Mouse (Mus musculus): ENCODE measurements around the gene Arhgef10l.

The Arhgef10l gene

GRCm38 (mm10) chr4:140528443-140528842, 137.4 kb downstream of the Arhgef10l start:
- DNase-seq (ENCODE audit: low spot score in 2 of 2) = no peak

- no peak for DNase-seq (ENCODE audit: low spot score in 2 of 2)
Observed at GRCm38 (mm10) chr4:140525674-140526177, 140.1 kb downstream of the Arhgef10l start.

- no peak for DNase-seq (ENCODE audit: low spot score in 2 of 2)
Observed at GRCm38 (mm10) chr4:140524927-140525326, 140.9 kb downstream of the Arhgef10l start.

GRCm38 (mm10) chr4:140522873-140523272, 142.9 kb downstream of the Arhgef10l start:
- no peak for DNase-seq (ENCODE audit: low spot score in 2 of 2)

- no peak for DNase-seq (ENCODE audit: low spot score in 2 of 2)
Observed at GRCm38 (mm10) chr4:140520719-140521118, 145.1 kb downstream of the Arhgef10l start.

- DNase-seq (ENCODE audit: low spot score in 2 of 2) = no peak
Observed at GRCm38 (mm10) chr4:140513797-140514196, 152.0 kb downstream of the Arhgef10l start.

- no peak for DNase-seq (ENCODE audit: low spot score in 2 of 2)
Observed at GRCm38 (mm10) chr4:140509856-140510255, 156.0 kb downstream of the Arhgef10l start.

- no peak for DNase-seq (ENCODE audit: low spot score in 2 of 2)
Observed at GRCm38 (mm10) chr4:140507172-140507714, 158.6 kb downstream of the Arhgef10l start.

- DNase-seq (ENCODE audit: low spot score in 2 of 2) = no peak
Observed at GRCm38 (mm10) chr4:140505608-140506002, 160.2 kb downstream of the Arhgef10l start.

- no peak for DNase-seq (ENCODE audit: low spot score in 2 of 2)
Observed at GRCm38 (mm10) chr4:140504921-140505607, 160.7 kb downstream of the Arhgef10l start.

GRCm38 (mm10) chr4:140504067-140504913, 161.5 kb downstream of the Arhgef10l start:
- DNase-seq (ENCODE audit: low spot score in 2 of 2) = no peak

- no peak for DNase-seq (ENCODE audit: low spot score in 2 of 2)
Observed at GRCm38 (mm10) chr4:140500766-140501165, 165.0 kb downstream of the Arhgef10l start.

- no peak for DNase-seq (ENCODE audit: low spot score in 2 of 2)
Observed at GRCm38 (mm10) chr4:140499571-140499970, 166.2 kb downstream of the Arhgef10l start.

- no peak for DNase-seq (ENCODE audit: low spot score in 2 of 2)
Observed at GRCm38 (mm10) chr4:140497169-140497568, 168.6 kb downstream of the Arhgef10l start.

GRCm38 (mm10) chr4:140491555-140491954, 174.3 kb downstream of the Arhgef10l start:
- DNase-seq (ENCODE audit: low spot score in 2 of 2) = no peak

GRCm38 (mm10) chr4:140485442-140485841, 180.4 kb downstream of the Arhgef10l start:
- no peak for DNase-seq (ENCODE audit: low spot score in 2 of 2)

- DNase-seq (ENCODE audit: low spot score in 2 of 2) = no peak
Observed at GRCm38 (mm10) chr4:140483134-140483533, 182.7 kb downstream of the Arhgef10l start.

GRCm38 (mm10) chr4:140480369-140481067, 185.3 kb downstream of the Arhgef10l start:
- DNase-seq (ENCODE audit: low spot score in 2 of 2) = no peak

- no peak for DNase-seq (ENCODE audit: low spot score in 2 of 2)
Observed at GRCm38 (mm10) chr4:140475194-140475593, 190.6 kb downstream of the Arhgef10l start.

- DNase-seq (ENCODE audit: low spot score in 2 of 2) = no peak
Observed at GRCm38 (mm10) chr4:140469760-140470452, 195.9 kb downstream of the Arhgef10l start.

GRCm38 (mm10) chr4:140467254-140467791, 198.5 kb downstream of the Arhgef10l start:
- DNase-seq (ENCODE audit: low spot score in 2 of 2) = no peak
